Mouse (Mus musculus): ENCODE data around the gene Inpp4a. TPM values are rescaled to one million over a fixed set of nuclear protein-coding genes. Genes with fewer than 3 reads are reported as not detected.

The Inpp4a gene
- polyA plus RNA-seq, 1 experiment from 2014 or later: 33.8 TPM

GRCm38 (mm10) chr1:37347361-37348080 lies 47.9 kb downstream of the Inpp4a start:
- WGBS: 85% methylated on average over 9 of the region's 9 CpGs
- no peak for ATAC-seq (ENCODE audit: low FRiP score, low read depth)
- H3K4me1 ChIP-seq: peaks cover 8% of the 10 kb centered on the region
- no peaks in the 10 kb centered on the region for H3K27me3 ChIP-seq (replicated peaks)
- H3K36me3 ChIP-seq: no peaks in the 10 kb centered on the region
- no peak overlapping the region for H3K27ac ChIP-seq
- no peaks in the 10 kb centered on the region for H3K9me3 ChIP-seq
- H3K9ac ChIP-seq: no peak overlapping the region
- no peak overlapping the region for H3K4me2 ChIP-seq (replicated peaks)
- H3K4me3 ChIP-seq: no peak overlapping the region

- H3K4me3 ChIP-seq: no peak overlapping the region
- no peak overlapping the region for H3K27ac ChIP-seq
- 61% methylated on average over 7 of the region's 7 CpGs for WGBS
- peak; percentile 56; the same call in 1 of the 2 replicates for ATAC-seq (ENCODE audit: low FRiP score, low read depth)
- peaks cover 8% of the 10 kb centered on the region for H3K4me1 ChIP-seq
- no peaks in the 10 kb centered on the region for H3K27me3 ChIP-seq (replicated peaks)
- no peak overlapping the region for H3K4me2 ChIP-seq (replicated peaks)
- H3K9ac ChIP-seq: no peak overlapping the region
- H3K9me3 ChIP-seq: no peaks in the 10 kb centered on the region
- no peaks in the 10 kb centered on the region for H3K36me3 ChIP-seq
Measured at GRCm38 (mm10) chr1:37350886-37351651, 51.4 kb downstream of the Inpp4a start.

GRCm38 (mm10) chr1:37351961-37352360 lies 52.3 kb downstream of the Inpp4a start:
- Histone ChIP-seq H3K36me3 (no peaks in the 10 kb centered on the region), H3K27ac (no peak overlapping the region), H3K4me2 (replicated peaks) (no peak overlapping the region), H3K4me3 (no peak overlapping the region), H3K27me3 (replicated peaks) (no peaks in the 10 kb centered on the region), H3K9me3 (no peaks in the 10 kb centered on the region), H3K4me1 (peaks cover 8% of the 10 kb centered on the region), H3K9ac (no peak overlapping the region)
- 82% methylated on average over 2 of the region's 2 CpGs for WGBS
- no peak for ATAC-seq (ENCODE audit: low FRiP score, low read depth)

- 75% methylated on average over 4 of the region's 4 CpGs for WGBS
Measured at GRCm38 (mm10) chr1:37353456-37353855, 53.8 kb downstream of the Inpp4a start.

GRCm38 (mm10) chr1:37355492-37355891 lies 55.8 kb downstream of the Inpp4a start:
- ATAC-seq (ENCODE audit: low FRiP score, low read depth): no peak
- H3K27me3 ChIP-seq (replicated peaks): no peaks in the 10 kb centered on the region
- peaks cover 16% of the 10 kb centered on the region for H3K36me3 ChIP-seq
- H3K4me2 ChIP-seq (replicated peaks): no peak overlapping the region
- no peak overlapping the region for H3K9ac ChIP-seq
- H3K4me3 ChIP-seq: no peak overlapping the region
- peaks cover 8% of the 10 kb centered on the region for H3K4me1 ChIP-seq
- 90% methylated on average over 3 of the region's 3 CpGs for WGBS
- no peaks in the 10 kb centered on the region for H3K9me3 ChIP-seq
- no peak overlapping the region for H3K27ac ChIP-seq

More at GRCm38 (mm10) chr1:37353456-37353855, 53.8 kb downstream of the Inpp4a start:
- Histone ChIP-seq H3K36me3 (peaks cover 9% of the 10 kb centered on the region), H3K4me1 (peaks cover 8% of the 10 kb centered on the region), H3K4me3 (no peak overlapping the region), H3K9me3 (no peaks in the 10 kb centered on the region), H3K27ac (no peak overlapping the region), H3K4me2 (replicated peaks) (no peak overlapping the region), H3K27me3 (replicated peaks) (no peaks in the 10 kb centered on the region), H3K9ac (no peak overlapping the region)
- no peak for ATAC-seq (ENCODE audit: low FRiP score, low read depth)

GRCm38 (mm10) chr1:37356305-37356704 lies 56.6 kb downstream of the Inpp4a start:
- ATAC-seq (ENCODE audit: low FRiP score, low read depth): no peak
- 85% methylated on average over 3 of the region's 3 CpGs for WGBS
- Histone ChIP-seq H3K4me2 (replicated peaks) (no peak overlapping the region), H3K4me1 (peaks cover 2% of the 10 kb centered on the region; the same call in 1 of the 2 replicates), H3K27ac (no peak overlapping the region), H3K9me3 (no peaks in the 10 kb centered on the region), H3K36me3 (peaks cover 16% of the 10 kb centered on the region), H3K27me3 (replicated peaks) (no peaks in the 10 kb centered on the region), H3K4me3 (no peak overlapping the region), H3K9ac (no peak overlapping the region)

GRCm38 (mm10) chr1:37357173-37357572 lies 57.5 kb downstream of the Inpp4a start:
- Histone ChIP-seq H3K4me1 (no peaks in the 10 kb centered on the region), H3K36me3 (peaks cover 16% of the 10 kb centered on the region), H3K4me3 (no peak overlapping the region), H3K27me3 (replicated peaks) (no peaks in the 10 kb centered on the region), H3K4me2 (replicated peaks) (no peak overlapping the region), H3K27ac (no peak overlapping the region), H3K9me3 (no peaks in the 10 kb centered on the region), H3K9ac (no peak overlapping the region)
- ATAC-seq (ENCODE audit: low FRiP score, low read depth): no peak
- WGBS: 92% methylated on average over 6 of the region's 6 CpGs

- WGBS: 92% methylated on average over 8 of the region's 8 CpGs
- H3K36me3 ChIP-seq: peaks cover 16% of the 10 kb centered on the region
- ATAC-seq (ENCODE audit: low FRiP score, low read depth): no peak
- H3K4me3 ChIP-seq: no peak overlapping the region
- H3K4me1 ChIP-seq: no peaks in the 10 kb centered on the region
- H3K9ac ChIP-seq: no peak overlapping the region
- no peaks in the 10 kb centered on the region for H3K27me3 ChIP-seq (replicated peaks)
- H3K9me3 ChIP-seq: no peaks in the 10 kb centered on the region
- no peak overlapping the region for H3K4me2 ChIP-seq (replicated peaks)
- no peak overlapping the region for H3K27ac ChIP-seq
Measured at GRCm38 (mm10) chr1:37358621-37359020, 59.0 kb downstream of the Inpp4a start.

- no peaks in the 10 kb centered on the region for H3K27me3 ChIP-seq (replicated peaks)
- 93% methylated on average over 6 of the region's 6 CpGs for WGBS
- no peak overlapping the region for H3K4me2 ChIP-seq (replicated peaks)
- H3K9me3 ChIP-seq: no peaks in the 10 kb centered on the region
- no peak overlapping the region for H3K4me3 ChIP-seq
- no peak overlapping the region for H3K9ac ChIP-seq
- H3K36me3 ChIP-seq: peaks cover 16% of the 10 kb centered on the region
- ATAC-seq (ENCODE audit: low FRiP score, low read depth): no peak
- H3K27ac ChIP-seq: no peak overlapping the region
- no peaks in the 10 kb centered on the region for H3K4me1 ChIP-seq
Measured at GRCm38 (mm10) chr1:37359395-37360092, 59.9 kb downstream of the Inpp4a start.

GRCm38 (mm10) chr1:37360781-37361180 lies 61.1 kb downstream of the Inpp4a start:
- peaks cover 16% of the 10 kb centered on the region for H3K36me3 ChIP-seq
- H3K4me3 ChIP-seq: no peak overlapping the region
- no peaks in the 10 kb centered on the region for H3K27me3 ChIP-seq (replicated peaks)
- H3K27ac ChIP-seq: no peak overlapping the region
- no peaks in the 10 kb centered on the region for H3K9me3 ChIP-seq
- H3K4me2 ChIP-seq (replicated peaks): no peak overlapping the region
- 89% methylated on average over 3 of the region's 3 CpGs for WGBS
- no peak overlapping the region for H3K9ac ChIP-seq
- H3K4me1 ChIP-seq: no peaks in the 10 kb centered on the region
- ATAC-seq (ENCODE audit: low FRiP score, low read depth): no peak

- ATAC-seq (ENCODE audit: low FRiP score, low read depth): no peak
- peaks cover 28% of the 10 kb centered on the region for H3K36me3 ChIP-seq
- H3K27ac ChIP-seq: no peak overlapping the region
- no peak overlapping the region for H3K4me3 ChIP-seq
- 86% methylated on average over 10 of the region's 10 CpGs for WGBS
- no peak overlapping the region for H3K9ac ChIP-seq
- H3K4me1 ChIP-seq: no peaks in the 10 kb centered on the region
- no peaks in the 10 kb centered on the region for H3K27me3 ChIP-seq (replicated peaks)
- H3K4me2 ChIP-seq (replicated peaks): no peak overlapping the region
- H3K9me3 ChIP-seq: no peaks in the 10 kb centered on the region
Measured at GRCm38 (mm10) chr1:37362721-37363120, 63.1 kb downstream of the Inpp4a start.

- H3K4me3 ChIP-seq: no peak overlapping the region
- no peak overlapping the region for H3K9ac ChIP-seq
- no peak for ATAC-seq (ENCODE audit: low FRiP score, low read depth)
- no peak overlapping the region for H3K27ac ChIP-seq
- H3K27me3 ChIP-seq (replicated peaks): no peaks in the 10 kb centered on the region
- 95% methylated on average over 10 of the region's 10 CpGs for WGBS
- peaks cover 48% of the 10 kb centered on the region for H3K36me3 ChIP-seq
- H3K9me3 ChIP-seq: no peaks in the 10 kb centered on the region
- H3K4me1 ChIP-seq: no peaks in the 10 kb centered on the region
- no peak overlapping the region for H3K4me2 ChIP-seq (replicated peaks)
Measured at GRCm38 (mm10) chr1:37368125-37368524, 68.5 kb downstream of the Inpp4a start.
